Mouse (Mus musculus): ENCODE measurements around the gene Gbe1.

- TF ChIP-seq CTCF (IDR thresholded peaks at IDR 0.05; ENCODE audit: low read depth, low read length) (no peak), TAL1 (conservative IDR thresholded peaks at IDR 0.05; ENCODE audit: low read depth, low read length) (no peak), GATA1 (IDR thresholded peaks at IDR 0.05; ENCODE audit: borderline replicate concordance, low read length) (no peak)
Observed at GRCm38 (mm10) chr16:70315862-70316390, 2.2 kb downstream of the Gbe1 start.

Data from G1E (cell line).